Mouse (Mus musculus) embryo, embryonic 11 days (tissue): ENCODE data around the gene Samd4b.
"Not testable (repeated sequence)": the region's sequence is repeated elsewhere in the genome, so short reads cannot be mapped to it uniquely, and the experiment has no call there.

Experiments used
- DNase-seq: peaks from one replicate; pipeline ENCODE4 v3.0.0-alpha.2; 2015

Gene Samd4b

DNA sequence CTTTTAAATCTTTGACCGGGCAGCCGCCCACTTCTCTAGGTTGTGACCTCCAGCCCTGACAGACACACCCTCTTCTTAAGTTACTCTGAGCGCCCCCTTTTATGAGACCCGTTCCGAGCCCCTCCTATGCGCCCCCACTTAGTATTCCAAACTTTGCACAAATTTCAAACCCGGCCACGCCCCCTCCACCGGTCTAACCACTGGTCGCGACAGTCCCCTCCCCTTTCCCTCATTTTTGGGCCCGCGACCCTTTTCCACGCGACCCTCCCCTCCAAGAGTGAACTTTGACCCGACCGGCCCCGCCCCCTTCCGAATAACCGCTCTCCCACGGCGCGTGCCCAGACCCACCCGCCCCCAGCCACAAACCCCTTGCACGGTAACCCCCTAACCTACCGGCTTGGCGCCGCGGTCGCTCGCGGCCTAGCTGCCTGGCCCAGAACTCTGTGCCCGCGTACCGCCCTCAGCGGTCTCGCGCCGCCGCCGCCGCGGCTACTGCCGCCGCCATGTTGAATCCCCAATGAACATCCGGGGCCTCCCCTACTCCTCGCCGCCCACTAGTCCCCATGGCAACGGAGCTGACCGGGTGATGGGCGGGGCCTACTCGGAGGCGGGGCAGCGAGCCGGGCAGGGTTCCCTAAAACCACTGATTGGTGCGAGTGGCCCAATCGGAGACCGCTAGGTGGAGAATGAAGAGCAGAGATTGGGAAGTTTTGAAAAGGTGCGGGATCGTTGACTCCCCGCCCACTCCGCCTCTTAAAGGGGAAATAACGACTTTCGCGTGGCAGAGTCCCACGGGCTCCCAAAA is at the start of gene Samd4b, which contains the start of gene Pak4:
Gene Samd4b (minus strand): TSS at position 503 of the 805 bp plus-strand sequence.
Gene Pak4 (minus strand): TSS at position 544 of the 805 bp plus-strand sequence.
- DNase-seq: peak; percentile 99

GRCm38 (mm10) chr7:28647016-28647415 is 49.1 kb upstream of the Samd4b start:
- peak; percentile 28 for DNase-seq

- no peak for DNase-seq
Measured at GRCm38 (mm10) chr7:28645947-28646475, 48.1 kb upstream of the Samd4b start.

DNA sequence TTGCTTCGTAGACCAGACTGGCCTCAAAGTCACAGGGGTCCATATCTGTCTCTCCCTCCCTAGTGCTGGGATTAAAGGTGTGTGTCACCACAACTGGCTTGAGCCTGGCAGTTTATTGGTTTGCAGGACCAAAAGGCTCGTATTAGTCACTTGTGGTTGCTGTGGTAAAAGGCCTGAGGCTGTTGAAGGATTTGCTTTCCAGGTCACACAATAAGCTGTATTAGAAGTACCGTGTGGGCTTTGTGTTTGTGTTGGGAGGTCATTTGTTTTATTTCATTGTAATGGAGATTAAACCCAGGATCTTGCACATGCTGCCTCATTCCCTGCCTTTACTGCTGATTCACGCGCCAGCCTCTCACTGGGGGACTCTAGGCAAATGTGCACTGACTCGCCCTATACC is 47.4 kb upstream of the Samd4b start:
- DNase-seq: no peak

DNA sequence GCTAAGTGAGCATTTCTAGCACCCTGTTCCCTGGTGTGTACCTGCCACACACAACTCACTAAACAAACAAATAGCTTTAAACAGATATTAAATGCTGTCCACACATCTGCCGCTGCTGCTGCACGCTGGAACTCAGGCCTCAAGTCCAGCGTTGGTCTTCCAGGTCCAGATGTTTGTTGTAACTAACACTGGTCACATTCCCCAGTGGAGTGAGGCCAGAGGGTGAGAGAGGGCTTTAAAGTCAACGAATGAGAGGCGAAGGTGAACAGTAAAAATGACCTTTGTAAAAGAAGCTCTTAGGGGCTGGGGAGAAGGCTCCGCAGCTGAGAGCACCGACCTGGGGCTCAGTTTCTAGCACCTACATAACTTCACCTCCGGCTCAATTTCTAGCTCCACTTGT is 43.6 kb upstream of the Samd4b start:
- DNase-seq: no peak

GRCm38 (mm10) chr7:28637511-28637910 is 39.6 kb upstream of the Samd4b start:
- no peak for DNase-seq

- DNase-seq: no peak
Measured at GRCm38 (mm10) chr7:28634128-28634527, 36.2 kb upstream of the Samd4b start.

DNA sequence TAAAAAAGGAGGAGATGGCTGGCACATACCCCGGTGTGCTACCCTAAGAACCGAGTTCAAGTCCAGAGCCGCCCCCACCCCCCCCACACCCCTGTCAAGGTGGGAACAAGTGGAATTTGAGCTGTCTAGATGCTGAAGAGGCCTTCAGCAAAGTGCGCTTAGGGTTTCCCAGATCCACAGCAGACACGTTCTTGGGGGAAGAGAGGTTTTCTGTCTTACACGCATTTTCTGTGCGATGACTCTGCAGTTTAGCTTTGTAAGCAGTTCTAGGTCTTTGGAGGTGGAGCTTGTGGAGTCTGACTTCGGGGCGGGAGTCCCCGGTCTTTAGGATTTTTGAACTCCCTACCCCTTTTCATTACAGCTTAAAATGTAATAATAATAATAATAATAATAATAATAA is 33.1 kb upstream of the Samd4b start, which contains the start of gene Acp7:
Gene Acp7 (minus strand): TSS at position 260 of the 400 bp plus-strand sequence.
- no peak for DNase-seq

- no peak for DNase-seq
Measured at GRCm38 (mm10) chr7:28624791-28625190, 26.8 kb upstream of the Samd4b start.

- DNase-seq: peak; percentile 42
Measured at GRCm38 (mm10) chr7:28619098-28619715, 21.3 kb upstream of the Samd4b start.

- no peak for DNase-seq
Measured at GRCm38 (mm10) chr7:28605951-28606350, 8.0 kb upstream of the Samd4b start.

DNA sequence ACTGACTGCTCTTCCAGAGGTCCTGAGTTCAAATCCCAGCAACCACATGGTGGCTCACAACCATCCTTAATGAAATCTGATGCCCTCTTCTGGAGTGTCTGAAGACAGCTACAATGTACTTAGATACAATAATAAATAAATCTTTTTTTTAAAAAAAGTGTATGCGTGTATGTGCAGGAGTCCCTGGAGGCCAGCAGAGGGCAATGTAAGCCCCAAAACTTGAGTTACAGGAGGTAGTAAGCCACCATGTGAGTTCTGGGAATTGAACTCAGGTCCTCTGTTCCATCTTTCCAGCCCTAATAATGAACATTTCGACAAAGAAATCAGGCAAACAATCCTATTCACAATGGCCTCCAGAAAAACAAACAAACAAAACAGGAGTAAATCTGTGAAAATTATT is 5.8 kb upstream of the Samd4b start:
- DNase-seq: not testable (repeated sequence)

DNA sequence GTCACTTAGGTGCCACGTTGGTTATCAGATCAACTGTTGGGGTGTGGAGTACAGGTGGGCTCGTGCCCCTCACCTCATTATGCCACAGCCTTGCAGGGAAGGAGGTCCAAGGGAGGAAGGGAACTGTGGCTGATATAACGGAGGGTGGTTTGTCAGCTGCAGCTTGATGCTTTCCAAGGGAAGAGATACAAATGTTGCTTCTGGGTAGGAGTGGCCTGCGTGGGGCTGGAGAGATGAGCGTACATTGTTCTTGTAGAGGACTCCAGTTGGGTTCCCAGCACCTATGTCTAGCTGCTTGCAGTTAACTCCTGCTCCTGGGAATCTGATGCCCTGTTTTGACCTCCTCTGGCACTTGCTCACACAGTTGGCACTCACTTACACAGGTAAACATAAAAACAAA is 5.2 kb upstream of the Samd4b start:
- DNase-seq: no peak

DNA sequence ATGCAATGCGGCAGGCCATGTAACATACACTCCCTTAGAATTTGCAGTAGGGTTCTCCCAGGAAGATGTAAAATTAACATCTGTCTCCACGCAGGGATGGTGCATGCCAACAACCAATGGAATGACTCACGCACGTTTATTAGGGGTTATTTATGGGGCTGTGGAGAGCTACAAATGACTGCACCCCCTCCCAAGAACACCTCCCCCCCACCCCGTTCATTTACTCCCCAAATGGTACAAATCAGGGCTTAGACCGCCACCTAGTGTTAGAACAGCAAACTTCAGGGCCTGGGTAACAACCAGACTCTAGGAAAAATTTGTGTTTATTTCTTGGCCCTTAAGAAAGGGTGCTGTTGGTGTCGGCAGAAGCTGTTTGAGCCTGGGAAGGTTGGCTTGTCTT is 3.7 kb upstream of the Samd4b start:
- peak; percentile 78 for DNase-seq

GRCm38 (mm10) chr7:28601029-28601428 is 3.1 kb upstream of the Samd4b start:
- DNase-seq: peak; percentile 79

- no peak for DNase-seq
Measured at GRCm38 (mm10) chr7:28598951-28599350, 1.0 kb upstream of the Samd4b start.

DNA sequence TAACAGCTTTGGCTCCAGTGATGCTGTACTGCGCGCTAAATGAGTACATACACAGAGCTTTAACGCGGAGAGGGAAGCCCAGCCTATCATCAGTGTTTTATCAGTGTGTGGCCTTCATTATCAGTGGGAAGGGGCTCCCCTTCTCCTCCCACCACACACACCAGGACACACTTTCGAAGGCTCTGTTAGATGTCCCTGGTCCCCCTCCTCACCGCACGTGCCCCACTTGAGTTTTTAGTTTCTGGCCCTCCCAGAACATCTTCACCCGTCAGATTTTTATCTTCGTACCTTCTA is 720 bp downstream of the Samd4b start:
- DNase-seq: no peak

DNA sequence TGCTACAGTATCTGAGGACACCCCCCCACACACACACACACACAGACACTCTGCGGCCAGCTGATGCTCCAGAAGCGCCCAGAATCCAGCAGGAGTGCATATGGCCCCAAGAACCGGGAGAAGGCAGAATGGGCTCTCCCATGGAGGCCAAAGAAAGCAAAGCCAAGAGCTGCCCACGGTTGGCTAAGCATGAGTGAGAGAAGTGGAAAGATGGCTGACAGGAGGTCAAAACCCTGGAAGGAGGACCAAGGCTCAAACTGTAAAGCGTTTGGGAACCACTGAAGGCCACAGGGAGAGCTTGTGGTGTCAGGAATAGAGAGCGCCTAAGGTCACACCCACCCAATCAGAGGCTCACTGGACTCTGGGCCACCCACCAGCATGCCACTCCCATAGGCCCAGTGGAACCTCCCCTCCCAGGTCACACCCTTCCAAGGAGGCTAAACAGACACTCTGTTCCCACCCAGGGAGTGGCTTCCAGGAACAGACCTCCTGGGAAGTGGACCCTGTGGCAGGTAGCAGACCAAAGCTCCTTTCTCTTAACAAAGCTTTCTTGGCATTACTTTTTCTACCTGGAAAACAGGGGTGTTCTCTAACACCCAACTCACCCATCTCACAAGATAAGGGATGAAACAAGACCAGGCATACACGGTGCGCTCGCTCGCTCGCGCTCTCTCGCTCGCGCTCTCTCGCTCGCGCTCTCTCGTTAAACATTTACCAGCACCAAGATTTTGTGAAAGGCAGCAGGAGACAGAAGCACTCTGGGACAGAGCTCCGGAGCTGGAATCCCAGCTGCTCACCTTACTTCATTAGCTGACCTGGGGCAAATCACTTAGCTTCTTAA is 1.3 kb downstream of the Samd4b start:
- DNase-seq: peak; percentile 52

DNA sequence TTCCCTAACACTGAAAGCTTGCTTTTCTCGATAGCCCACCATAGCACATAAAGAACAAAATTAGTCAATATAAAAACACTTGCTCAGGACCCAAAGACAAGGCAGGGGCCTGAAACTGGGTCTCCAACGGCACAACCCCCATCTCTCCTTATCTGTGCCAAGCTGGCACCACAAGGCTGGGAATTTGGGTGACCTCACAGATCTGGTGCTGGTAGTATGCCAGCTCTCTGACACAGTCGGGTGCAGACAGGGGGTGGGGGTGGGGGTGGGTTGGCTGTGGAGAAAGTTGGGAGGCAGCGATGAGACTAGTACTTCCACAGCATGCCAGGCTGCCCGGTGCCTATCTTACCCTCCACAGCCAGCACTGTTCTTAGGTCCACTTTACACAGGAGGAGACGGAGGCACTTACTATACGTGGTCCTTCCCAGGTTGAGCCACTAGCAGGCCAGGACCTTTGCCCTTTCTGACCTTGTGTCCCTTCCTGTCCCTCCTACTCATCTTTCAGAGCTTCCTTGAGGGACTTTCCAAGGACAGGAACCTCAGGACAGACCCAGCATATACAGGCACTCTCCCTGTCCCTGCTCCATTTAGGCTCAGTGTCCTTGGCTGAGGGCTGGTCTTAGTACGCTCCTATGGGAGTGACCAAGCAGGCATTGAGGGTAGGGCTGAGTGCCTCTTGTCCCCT is 2.1 kb downstream of the Samd4b start:
- no peak for DNase-seq

DNA sequence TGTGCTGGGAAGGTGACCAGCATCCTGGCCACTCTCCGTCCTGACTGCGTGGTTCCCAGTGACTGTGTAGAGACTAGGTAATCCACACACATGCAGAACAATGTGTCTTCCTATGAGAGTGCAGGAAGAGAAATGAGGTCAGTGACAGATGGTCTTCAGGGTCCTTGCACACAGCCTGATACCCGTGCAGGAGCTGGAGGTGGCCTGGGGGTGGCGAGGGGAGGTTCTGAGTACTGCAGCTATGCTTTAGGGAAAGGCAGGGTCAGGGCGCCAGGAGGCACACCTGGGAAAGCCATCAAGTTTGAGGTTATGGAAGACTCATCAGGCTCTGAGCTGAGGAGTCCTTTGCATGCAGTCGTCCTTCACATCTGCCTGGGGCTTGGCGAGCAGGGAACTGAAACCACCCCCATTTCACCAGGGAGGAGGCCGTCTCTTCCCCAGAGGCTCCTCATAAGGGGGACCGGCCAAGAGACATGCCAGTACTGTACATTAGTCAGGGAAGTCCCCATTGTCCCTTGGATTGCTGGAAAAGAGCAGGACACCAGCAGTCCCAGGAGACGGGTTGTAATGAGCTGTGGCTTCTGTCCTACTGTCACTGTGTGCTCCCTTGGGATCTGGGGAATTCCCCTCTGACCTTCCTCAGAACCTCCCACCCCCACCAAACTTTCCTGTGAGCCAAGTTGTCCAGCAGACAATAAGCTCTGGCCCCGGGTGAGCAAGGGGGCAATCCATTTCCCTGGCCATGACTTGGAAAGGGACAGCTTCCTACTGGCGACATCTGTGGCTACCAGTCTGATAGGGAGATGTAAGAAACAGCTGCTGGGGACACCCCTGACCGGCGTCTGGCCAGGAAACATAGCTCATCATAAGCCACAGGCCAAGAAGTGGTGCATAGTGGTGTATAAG is 4.5 kb downstream of the Samd4b start:
- peak; percentile 43 for DNase-seq

DNA sequence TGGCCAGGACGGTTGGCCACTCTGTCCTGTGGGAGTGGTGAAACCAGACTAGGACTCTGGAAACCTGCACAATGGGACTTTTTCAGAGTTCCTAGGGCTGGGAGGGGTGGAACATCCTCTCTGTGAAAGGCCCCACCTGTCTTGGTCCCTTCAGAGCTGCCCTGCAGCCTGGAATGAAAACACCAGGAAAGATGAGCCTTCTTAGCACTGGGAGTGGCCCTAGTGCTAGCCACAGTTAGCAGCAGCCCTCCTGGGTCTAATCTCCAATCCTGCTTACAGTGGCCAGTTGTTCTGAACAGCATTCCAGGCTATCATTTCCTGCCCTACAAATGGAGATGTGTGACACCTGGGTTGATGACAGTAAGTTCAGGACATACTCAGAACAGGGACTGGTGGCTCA is 6.1 kb downstream of the Samd4b start:
- DNase-seq: no peak

DNA sequence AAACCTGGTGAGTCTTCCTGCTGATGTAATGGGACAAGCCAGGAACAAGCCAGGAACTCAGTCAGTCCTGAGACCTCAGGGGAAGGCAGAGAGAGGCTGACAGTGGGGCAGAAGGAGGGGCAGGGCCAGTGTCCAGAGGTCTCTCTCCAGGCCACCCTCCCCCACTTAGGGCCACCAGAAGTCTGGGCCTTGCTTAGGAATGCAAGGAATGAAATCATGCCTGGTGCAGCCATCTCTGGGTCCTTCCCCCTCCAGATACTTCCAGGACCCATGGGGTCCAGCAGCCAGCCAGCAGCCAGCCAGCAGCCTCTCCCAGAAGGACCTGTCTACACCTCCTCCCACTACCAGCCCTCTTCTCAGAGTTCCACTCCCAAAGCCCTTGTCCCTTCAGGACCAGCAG is 10.3 kb downstream of the Samd4b start:
- DNase-seq: peak; percentile 42
